In the genomic region with DNA sequence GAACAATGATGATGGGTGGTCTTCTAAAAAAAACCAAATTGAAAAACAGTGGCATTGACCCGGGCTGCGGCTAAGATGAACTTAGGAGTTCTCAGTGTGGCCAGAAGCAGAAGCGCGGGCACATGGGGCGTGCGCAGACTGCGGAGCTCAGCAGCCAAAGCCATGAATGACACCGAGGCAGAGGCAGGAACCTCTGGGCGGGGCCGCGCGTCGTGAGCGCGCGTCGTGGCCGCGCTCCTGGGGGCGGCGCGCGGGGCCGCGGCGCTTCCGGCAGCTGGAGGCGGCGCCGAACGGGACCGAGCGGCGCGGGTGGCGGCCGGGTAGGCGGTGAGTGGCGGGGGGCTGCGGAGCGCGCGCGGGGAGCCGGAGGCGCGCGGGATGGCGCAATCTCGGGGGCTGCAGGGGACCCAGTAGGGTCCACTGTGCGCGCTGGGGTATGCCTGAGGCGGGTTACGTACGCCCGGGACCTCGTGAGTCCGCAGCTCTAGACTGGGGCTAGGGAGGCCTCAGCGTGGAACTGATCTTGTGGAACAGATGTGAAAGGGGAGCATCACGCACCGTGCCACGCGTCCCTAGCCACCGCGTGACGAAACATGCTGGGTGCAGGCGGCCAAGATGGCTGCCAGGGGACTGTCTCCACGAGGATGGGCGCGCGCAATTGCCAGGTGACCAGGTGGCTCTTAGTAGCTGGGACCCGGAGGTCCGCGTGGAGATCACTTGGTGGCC, we compare ENCODE assay signal across 8 mouse cellular contexts. TPM values are rescaled to one million over a fixed set of nuclear protein-coding genes. Genes with fewer than 3 reads are reported as not detected.
DNase-seq lines count a peak whose midpoint lies in the region; ATAC-seq and TF ChIP-seq lines count a peak whose summit lies in the region.

A gene (plus strand): TSS at position 264 of the 726 bp plus-strand sequence.

- H3K9ac ChIP-seq in heart, embryonic 12.5 days: peak within 1 kb of the TSS; percentile 96
- H3K9ac ChIP-seq in kidney, postnatal 0 days (ENCODE audit: low read depth, low read length): peak within 1 kb of the TSS; percentile 88
- H3K9ac ChIP-seq in liver, adult 2 months (ENCODE audit: low read depth, low read length): peak within 1 kb of the TSS; percentile 84

- ATAC-seq in heart, embryonic 12.5 days (ENCODE audit: insufficient number of reproducible peaks, low FRiP score): peak; percentile 80
- ATAC-seq in kidney, postnatal 0 days (replicated peaks; ENCODE audit: low FRiP score, low read depth): peak; percentile 73
- peak; percentile 85 for ATAC-seq in monocyte, adult 5-6 weeks (replicated peaks; ENCODE audit: insufficient number of reproducible peaks, low FRiP score, low TSS enrichment, poor library complexity, severe bottlenecking)

- WGBS in heart, embryonic 12.5 days: 2% methylated on average over 74 of the region's 74 CpGs
- WGBS in kidney, postnatal 0 days: under 1% methylated on average over 73 of the region's 74 CpGs
- 2% methylated on average over 66 of the region's 74 CpGs for WGBS in liver, adult 2 months

- peak; percentile 88 for DNase-seq in CD4-positive helper T cell, adult 2 months (ENCODE audit: low read depth, low spot score)
- DNase-seq in brain, adult 2 months (ENCODE audit: low read depth, low spot score): peak; percentile 85
- DNase-seq in kidney, postnatal 0 days (ENCODE audit: low spot score): peak; percentile 73
- peak; percentile 74 for DNase-seq in liver, adult 2 months (ENCODE audit: extremely low read depth, low read depth, low spot score)
- peak; percentile 82 for DNase-seq in splenic B cell, adult 2 months (ENCODE audit: low read depth, low spot score)

- H3K27me3 ChIP-seq in erythroblast, embryonic 14.5 days (ENCODE audit: control insufficient read depth): no peaks in the 10 kb centered on the region
- 0 out of 2 replicates have a peak, but pooled peaks cover 3% of the 10 kb centered on the region for H3K27me3 ChIP-seq in heart, embryonic 12.5 days (replicated peaks)
- no peaks in the 10 kb centered on the region for H3K27me3 ChIP-seq in kidney, postnatal 0 days (ENCODE audit: insufficient read depth, low read length)
- no peaks in the 10 kb centered on the region for H3K27me3 ChIP-seq in liver, adult 2 months (ENCODE audit: control insufficient read depth, insufficient read depth, low read length)
- H3K27me3 ChIP-seq in splenic B cell, adult 2 months (ENCODE audit: control insufficient read depth, insufficient read depth, low read length, poor library complexity, severe bottlenecking): no peaks in the 10 kb centered on the region

- TF ChIP-seq POLR2A in liver, adult 2 months (IDR thresholded peaks at IDR 0.05; ENCODE audit: extremely low read depth, insufficient read depth, low read length): peak; percentile 55; the same call in 1 of the 2 replicates

- H3K4me3 ChIP-seq in erythroblast, embryonic 14.5 days (replicated peaks): peak within 1 kb of the TSS; percentile 93
- peak within 1 kb of the TSS; percentile 95 for H3K4me3 ChIP-seq in heart, embryonic 12.5 days
- H3K4me3 ChIP-seq in kidney, postnatal 0 days (replicated peaks; ENCODE audit: low read depth, low read length): peak within 1 kb of the TSS; percentile 87
- H3K4me3 ChIP-seq in liver, adult 2 months (ENCODE audit: insufficient read depth, low read depth, low read length): peak within 1 kb of the TSS; percentile 70

- H3K4me1 ChIP-seq in erythroblast, embryonic 14.5 days (ENCODE audit: control insufficient read depth): peaks cover 33% of the 10 kb centered on the region
- peaks cover 23% of the 10 kb centered on the region for H3K4me1 ChIP-seq in heart, embryonic 12.5 days (replicated peaks)
- H3K4me1 ChIP-seq in kidney, postnatal 0 days (replicated peaks; ENCODE audit: insufficient read depth, low read length): no peaks in the 10 kb centered on the region
- peaks cover 23% of the 10 kb centered on the region for H3K4me1 ChIP-seq in liver, adult 2 months (ENCODE audit: control insufficient read depth, insufficient read depth, low read length)

- TF ChIP-seq CTCF in kidney, postnatal 0 days (IDR thresholded peaks at IDR 0.05; ENCODE audit: low read depth): no peak
- TF ChIP-seq CTCF in liver, adult 2 months (IDR thresholded peaks at IDR 0.05; ENCODE audit: low read depth, low read length): no peak

- H3K9me3 ChIP-seq in erythroblast, embryonic 14.5 days (ENCODE audit: control insufficient read depth, low read length): no peaks in the 10 kb centered on the region
- no peaks in the 10 kb centered on the region for H3K9me3 ChIP-seq in heart, embryonic 12.5 days (replicated peaks)
- H3K9me3 ChIP-seq in kidney, postnatal 0 days (replicated peaks; ENCODE audit: low read length): no peaks in the 10 kb centered on the region

- H3K79me2 ChIP-seq in liver, adult 2 months (ENCODE audit: control insufficient read depth, insufficient read depth, low read length): peaks cover 11% of the 10 kb centered on the region; the same call in 1 of the 2 replicates

- H3K27ac ChIP-seq in heart, embryonic 12.5 days (ENCODE audit: poor library complexity, severe bottlenecking): peak within 1 kb of the TSS; percentile 63
- peak within 1 kb of the TSS; percentile 89 for H3K27ac ChIP-seq in kidney, postnatal 0 days
- peak within 1 kb of the TSS; percentile 96 for H3K27ac ChIP-seq in liver, adult 2 months (replicated peaks; ENCODE audit: insufficient read depth, low read depth, low read length)

- peak within 1 kb of the TSS; percentile 85 for H3K4me2 ChIP-seq in heart, embryonic 12.5 days
- H3K4me2 ChIP-seq in kidney, postnatal 0 days (ENCODE audit: low read length): peak within 1 kb of the TSS; percentile 65

- peaks cover 21% of the 10 kb centered on the region for H3K36me3 ChIP-seq in erythroblast, embryonic 14.5 days (ENCODE audit: control insufficient read depth)
- H3K36me3 ChIP-seq in heart, embryonic 12.5 days: no peaks in the 10 kb centered on the region
- no peaks in the 10 kb centered on the region for H3K36me3 ChIP-seq in kidney, postnatal 0 days (ENCODE audit: insufficient read depth, low read length)
- no peaks in the 10 kb centered on the region for H3K36me3 ChIP-seq in liver, adult 2 months (ENCODE audit: control insufficient read depth, insufficient read depth, low read length)
- H3K36me3 ChIP-seq in splenic B cell, adult 2 months (ENCODE audit: control insufficient read depth, insufficient read depth, low read length, poor library complexity, severe bottlenecking): no peaks in the 10 kb centered on the region; the same call in 1 of the 2 replicates

RNA-seq across cellular contexts. Expression of the gene that starts here (rescaled TPM):
- polyA plus RNA-seq in erythroblast, embryonic 14.5 days (2012): 0.58 and 0.75 TPM in 2 replicates
- 25.4 and 26.4 TPM in 2 replicates for polyA plus RNA-seq in heart, embryonic 12.5 days (2016; fragmentation: Nextera tagmentation; extraction: Ambion mirVana)
- polyA plus RNA-seq in kidney, postnatal 0 days (2015; fragmentation: Nextera tagmentation; extraction: Ambion mirVana): 106 and 117 TPM in 2 replicates
- total RNA-seq in liver, adult 2 months (2014; rRNA removed): 63.2 and 77.3 TPM in 2 replicates
- polyA plus RNA-seq in liver, adult 2 months (2012; rRNA removed): 26.2 and 38.2 TPM in 2 replicates
- 8.5 to 25.4 TPM (median 10.1 TPM) in 3 replicates for total RNA-seq in monocyte, adult 5-6 weeks (2017)

Comparison
In these comparisons a context has a peak if more than half of its experiments do, and no peak if none do; other contexts are left out.
1. Peak in every context shown above with its lines: DNase-seq, ATAC-seq, H3K4me3 ChIP-seq and H3K27ac ChIP-seq.
2. RNA of the gene that starts here (polyA plus RNA-seq): 106 to 117 TPM in kidney, postnatal 0 days, 25.4 to 26.4 TPM in heart, embryonic 12.5 days and 26.2 to 38.2 TPM in liver, adult 2 months; 0.58 to 0.75 TPM in erythroblast, embryonic 14.5 days; every median in the first group is over 10 times any median in the second.